Mouse (Mus musculus) CH12.LX (cell line): ENCODE results near the gene Trpv1. TPM values are rescaled to one million over a fixed set of nuclear protein-coding genes. Genes with fewer than 3 reads are reported as not detected.
A peak's percentile ranks its signal among the peaks of the same experiment; 100 is the strongest.

Source experiments
- DNase-seq: peaks from one replicate; pipeline ENCODE4 v3.0.0-alpha.2; 2013; ENCODE audit errors: extremely low read depth
- H3K27ac ChIP-seq: 2 replicates; pipeline ENCODE4 v1.5.1; 2012; ENCODE audit warnings: low read depth, mild to moderate bottlenecking, control low read depth, moderate library complexity; ENCODE audit not compliant: insufficient read depth
- H3K27me3 ChIP-seq: replicated peaks from 2 replicates; pipeline ENCODE3; 2012; ENCODE audit warnings: inconsistent platforms
- H3K36me3 ChIP-seq, 2 experiments: replicated peaks in 1 of 2; 2 replicates each; pipeline versions ENCODE3 to v1.6.1; 2012; ENCODE audit warnings: inconsistent platforms in 1 of 2, low read length in 1 of 2, mild to moderate bottlenecking in 1 of 2, mixed read lengths in 1 of 2, moderate library complexity in 1 of 2; ENCODE audit not compliant: control insufficient read depth in 1 of 2, insufficient read depth in 1 of 2
- H3K4me1 ChIP-seq, 2 experiments: 2 replicates each; pipeline ENCODE4 v1.6.1; 2012; ENCODE audit warnings: inconsistent platforms in 1 of 2, moderate library complexity in 1 of 2; ENCODE audit not compliant: insufficient read depth in 2 of 2, control insufficient read depth in 1 of 2
- H3K4me2 ChIP-seq: 2 replicates; pipeline ENCODE4 v1.6.1; 2012; ENCODE audit warnings: low read depth, mild to moderate bottlenecking, control low read depth; ENCODE audit not compliant: poor library complexity, insufficient read depth, severe bottlenecking
- H3K4me3 ChIP-seq, 3 experiments: fragments of 150-350 bp in 1 of 3; sonication (generic) in 1 of 3; replicated peaks in 1 of 3; 2 replicates each; pipeline versions ENCODE3 to v1.5.1; 2011 to 2012; ENCODE audit warnings: low read depth in 2 of 3, low read length in 2 of 3, mild to moderate bottlenecking in 2 of 3, moderate library complexity in 2 of 3, control low read depth in 1 of 3, improper control_type of control experiment in 1 of 3, inconsistent platforms in 1 of 3, mixed read lengths in 1 of 3; ENCODE audit not compliant: poor library complexity in 1 of 3
- H3K79me2 ChIP-seq: replicated peaks from 2 replicates; pipeline ENCODE4 v1.6.1; 2012; ENCODE audit warnings: mild to moderate bottlenecking, moderate library complexity; ENCODE audit not compliant: control insufficient read depth, poor library complexity, insufficient read depth, severe bottlenecking; ENCODE audit errors: extremely low read depth
- H3K9ac ChIP-seq: 2 replicates; pipeline ENCODE4 v1.6.1; 2012; ENCODE audit warnings: low read depth, mild to moderate bottlenecking, control low read depth, moderate library complexity; ENCODE audit not compliant: insufficient read depth
- H3K9me3 ChIP-seq: replicated peaks from 2 replicates; pipeline ENCODE3; 2012; ENCODE audit warnings: low read length, inconsistent platforms, mixed read lengths
- CHD2 ChIP-seq: IDR thresholded peaks from 2 replicates; pipeline ENCODE4 v1.6.1; 2011; ENCODE audit warnings: low read length, improper control_type of control experiment
- CTCF ChIP-seq, 2 experiments: IDR thresholded peaks in 1 of 2; conservative IDR thresholded peaks in 1 of 2; 2 replicates each; pipeline ENCODE4 v1.5.1; 2011 to 2012; ENCODE audit warnings: low read depth in 2 of 2, low read length in 2 of 2, improper control_type of control experiment in 1 of 2, inconsistent platforms in 1 of 2, mild to moderate bottlenecking in 1 of 2, moderate library complexity in 1 of 2
- E2F4 ChIP-seq: IDR thresholded peaks from 2 replicates; pipeline ENCODE4 v1.6.1; 2011; ENCODE audit warnings: low read depth, low read length, improper control_type of control experiment; ENCODE audit not compliant: insufficient replicate concordance
- ETS1 ChIP-seq: conservative IDR thresholded peaks from 2 replicates; pipeline ENCODE4 v1.6.1; 2012; ENCODE audit warnings: low read depth, mild to moderate bottlenecking, inconsistent platforms, low read length, improper control_type of control experiment, moderate library complexity
- HCFC1 ChIP-seq: IDR thresholded peaks from 2 replicates; pipeline ENCODE4 v1.6.1; 2012; ENCODE audit warnings: low read depth, mild to moderate bottlenecking, inconsistent platforms, low read length, improper control_type of control experiment
- IRF4 ChIP-seq: IDR thresholded peaks from 2 replicates; pipeline ENCODE4 v1.6.1; 2014; ENCODE audit warnings: low read depth, mild to moderate bottlenecking, inconsistent platforms, low read length, improper control_type of control experiment
- JUND ChIP-seq: conservative IDR thresholded peaks from 2 replicates; pipeline ENCODE4 v1.6.1; 2011; ENCODE audit warnings: low read depth, low read length, improper control_type of control experiment
- MAFK ChIP-seq: IDR thresholded peaks from 2 replicates; pipeline ENCODE4 v1.6.1; 2011; ENCODE audit warnings: low read length, improper control_type of control experiment; ENCODE audit not compliant: insufficient replicate concordance
- MAX ChIP-seq: IDR thresholded peaks from 2 replicates; pipeline ENCODE4 v1.6.1; 2011; ENCODE audit warnings: low read length, improper control_type of control experiment
- MAZ ChIP-seq: IDR thresholded peaks from 2 replicates; pipeline ENCODE4 v1.6.1; 2012; ENCODE audit warnings: low read depth, mild to moderate bottlenecking, inconsistent platforms, low read length, improper control_type of control experiment, moderate library complexity
- PAX5 ChIP-seq: IDR thresholded peaks from 2 replicates; pipeline ENCODE4 v1.6.1; 2012; ENCODE audit warnings: low read length, inconsistent platforms, mixed read lengths
- POLR2A ChIP-seq: IDR thresholded peaks from 2 replicates; pipeline ENCODE4 v1.6.1; 2011; ENCODE audit warnings: low read depth, mild to moderate bottlenecking, improper control_type of control experiment, low read length
- POLR2AphosphoS2 ChIP-seq: IDR thresholded peaks from 2 replicates; pipeline ENCODE4 v1.6.1; 2011; ENCODE audit warnings: low read depth, low read length, improper control_type of control experiment
- SMC3 ChIP-seq: IDR thresholded peaks from 2 replicates; pipeline ENCODE4 v1.6.1; 2011; ENCODE audit warnings: low read depth, low read length, improper control_type of control experiment
- TBP ChIP-seq: conservative IDR thresholded peaks from 2 replicates; pipeline ENCODE4 v1.6.1; 2011; ENCODE audit warnings: low read depth, low read length, improper control_type of control experiment
- TCF12 ChIP-seq: IDR thresholded peaks from 2 replicates; pipeline ENCODE4 v1.6.1; 2014; ENCODE audit warnings: low read depth, mild to moderate bottlenecking, inconsistent platforms, low read length, improper control_type of control experiment
- USF2 ChIP-seq: conservative IDR thresholded peaks from 2 replicates; pipeline ENCODE4 v1.6.1; 2011; ENCODE audit warnings: low read depth, low read length, improper control_type of control experiment
- ZC3H11A ChIP-seq: IDR thresholded peaks from 2 replicates; pipeline ENCODE4 v1.6.1; 2012; ENCODE audit warnings: low read depth, mild to moderate bottlenecking, inconsistent platforms, low read length, improper control_type of control experiment
- ZMIZ1 ChIP-seq: IDR thresholded peaks from 2 replicates; pipeline ENCODE4 v1.6.1; 2012; ENCODE audit warnings: low read depth, mild to moderate bottlenecking, inconsistent platforms, low read length, improper control_type of control experiment
- ZNF384 ChIP-seq: IDR thresholded peaks from 2 replicates; pipeline ENCODE4 v1.6.1; 2012; ENCODE audit warnings: low read depth, low read length, improper control_type of control experiment, inconsistent platforms
- dilution Hi-C: fragments of 300-500 bp; cut with MboI; formaldehyde crosslinking; loops from 2 replicates; pipeline ENCODE4 v1.14.3; 2020; ENCODE audit warnings: low sequenced_read_pairs; ENCODE audit not compliant: extremely low pct_unique_long_range_greater_than_20kb, extremely low pct_ligation_motif_present
- in situ Hi-C: fragments of 300-500 bp; cut with MboI; formaldehyde crosslinking; loops from 3 replicates; pipeline ENCODE4 v1.14.3; 2019; ENCODE audit warnings: low sequenced_read_pairs, low pct_ligation_motif_present, low pct_unique_long_range_greater_than_20kb, mixed read lengths
- polyA plus RNA-seq: library from polyadenylated mRNA; unstranded; fragments of >175 nt; gene quantifications from 2 replicates; pipeline ENCODE4 v1.2.1, GENCODE M21; 2012; ENCODE audit warnings: low read depth; ENCODE audit not compliant: insufficient read length
- total RNA-seq, 2 experiments: library from RNA; depleted of rRNA; stranded (reverse); fragments of 300-350 nt in 1 of 2; fragments of >200 nt in 1 of 2; gene quantifications; 2 replicates each; pipeline ENCODE4 v1.2.3; 2012 to 2014

Trpv1 gene
- total and polyA plus RNA-seq, 3 experiments: 0.08 to 0.13 TPM; not detected in 1

DNA sequence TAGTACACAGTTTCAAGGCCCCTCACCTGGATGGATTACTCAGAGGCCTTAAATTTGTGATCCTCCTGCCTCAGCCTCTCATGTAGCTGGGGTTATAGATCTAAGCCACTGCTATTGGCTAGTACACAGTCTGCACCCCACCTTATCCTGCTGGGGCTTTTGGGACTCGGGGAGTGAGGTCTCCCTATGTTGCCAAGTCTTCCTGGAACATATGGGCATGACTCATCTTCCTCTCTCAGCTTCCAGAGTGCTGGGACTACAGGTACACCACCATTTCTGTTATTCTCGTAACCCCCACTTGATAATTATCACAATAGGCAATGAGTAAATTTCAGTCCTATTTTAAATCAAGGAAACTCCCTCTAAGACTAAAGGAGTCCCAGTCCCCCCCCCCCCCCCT is 39.6 kb upstream of the Trpv1 start:
- Histone ChIP-seq H3K36me3 (peaks cover 0 to 29% of the 10 kb centered on the region in 2 experiments), H3K4me3 (no peak overlapping the region), H3K9ac (no peak overlapping the region), H3K9me3 (no peaks in the 10 kb centered on the region), H3K79me2 (no peaks in the 10 kb centered on the region), H3K4me1 (peaks cover 2 to 16% of the 10 kb centered on the region in 2 experiments; a peak in 2 of 4 replicates), H3K4me2 (no peak overlapping the region), H3K27ac (no peak overlapping the region), H3K27me3 (no peaks in the 10 kb centered on the region)
- dilution Hi-C loops: no loop called here
- DNase-seq: no peak
- TF ChIP-seq TBP (no peak), CHD2 (no peak), ETS1 (no peak), E2F4 (no peak), ZNF384 (no peak), ZMIZ1 (no peak), MAX (no peak), PAX5 (no peak), ZC3H11A (no peak)
- in situ Hi-C loops: no loop called here

DNA sequence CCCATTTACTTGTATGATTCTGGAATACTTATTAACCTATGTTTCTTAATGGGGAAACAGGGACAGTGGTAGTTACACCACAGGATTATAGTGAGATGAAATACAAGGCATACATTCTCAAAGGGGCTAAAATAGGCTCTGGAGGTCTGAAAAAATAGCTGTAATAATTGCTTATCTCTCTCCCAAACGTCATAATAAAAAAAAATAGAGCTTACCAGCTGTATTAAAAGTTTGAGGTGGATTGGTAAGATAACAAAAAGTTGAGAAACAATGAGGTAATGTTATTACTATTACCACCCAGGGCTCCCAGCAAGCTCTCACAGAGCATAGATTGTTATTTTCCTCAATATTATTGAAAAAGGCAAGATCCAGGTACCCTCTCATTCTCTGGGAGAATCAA is 35.9 kb upstream of the Trpv1 start:
- Histone ChIP-seq H3K27me3 (peaks cover 2% of the 10 kb centered on the region), H3K27ac (no peak overlapping the region), H3K9ac (peak overlapping the region; percentile 76), H3K36me3 (peaks cover 0 to 7% of the 10 kb centered on the region in 2 experiments), H3K4me3 (peak overlapping the region; percentile 70 to 91 (median 79)), H3K4me1 (peaks cover 6 to 28% of the 10 kb centered on the region in 2 experiments; a peak in 3 of 4 replicates), H3K4me2 (peak overlapping the region; percentile 64), H3K9me3 (no peaks in the 10 kb centered on the region), H3K79me2 (no peaks in the 10 kb centered on the region)
- TF ChIP-seq ZMIZ1 (no peak), USF2 (no peak), SMC3 (no peak), CTCF (conservative IDR thresholded peaks at IDR 0.05 in 1 of 2, IDR thresholded peaks at IDR 0.05 in 1 of 2; ENCODE audit: low read depth in 2 of 2, low read length in 2 of 2) (no peak), PAX5 (no peak), MAZ (no peak), POLR2AphosphoS2 (no peak), IRF4 (no peak), HCFC1 (no peak), TCF12 (no peak), CHD2 (no peak), POLR2A (no peak), ETS1 (no peak), JUND (no peak), MAFK (no peak)
- in situ Hi-C loops: no loop called here
- no peak for DNase-seq
- dilution Hi-C loops: no loop called here
